Mouse (Mus musculus): ENCODE measurements around the gene Tspoap1.

Gene Tspoap1

DNA sequence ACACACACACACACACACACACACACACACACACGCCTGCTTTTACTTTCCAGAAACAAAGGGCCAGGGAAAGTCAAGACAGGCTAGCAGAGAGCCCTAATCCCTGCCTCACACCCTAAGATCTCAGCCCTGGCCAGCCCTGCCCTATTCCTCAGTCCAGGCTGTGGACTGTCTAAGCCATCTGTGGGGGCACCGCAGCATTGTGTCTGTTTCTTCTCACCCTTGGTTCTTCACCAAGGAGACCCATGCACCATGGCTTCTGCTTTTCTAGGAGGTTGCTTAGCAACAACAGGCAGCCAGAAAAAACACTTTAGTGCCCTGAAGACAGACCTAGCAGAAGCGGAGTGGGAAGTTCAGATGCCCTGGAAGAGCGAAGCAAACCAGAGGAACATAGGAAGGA, 51.1 kb downstream of the Tspoap1 start:
- ChIA-PET POLR2A (no interaction called here), CTCF (interaction anchor here in 3 of 4 experiments (0.5 to 0.6 kb wide), 4 partner anchors 56 to 706 kb away, joined by 3 to 4 read pairs (median 3); no protein-coding TSS in a partner anchor)

DNA sequence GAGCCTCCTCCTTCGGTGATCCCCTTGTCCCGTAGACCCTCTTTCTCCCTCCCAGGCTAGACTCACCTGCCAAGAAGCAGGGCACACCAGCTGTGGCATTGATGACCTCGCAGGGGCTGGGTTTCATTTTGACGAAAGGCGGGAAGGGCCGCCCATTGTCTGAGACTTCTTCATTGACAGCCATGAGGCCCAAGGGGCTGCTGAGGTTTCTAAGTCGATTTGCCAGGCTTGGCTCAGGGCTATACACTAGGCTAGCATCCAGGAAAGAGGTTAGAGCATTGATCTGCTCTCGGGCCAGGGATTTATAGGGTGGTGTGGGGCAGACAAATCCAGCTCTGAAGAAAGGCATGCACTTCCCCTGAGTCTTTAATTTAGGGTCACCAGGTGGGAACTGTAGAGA, 54.5 kb downstream of the Tspoap1 start:
- ChIA-PET POLR2A (no interaction called here), CTCF (no interaction called here)

DNA sequence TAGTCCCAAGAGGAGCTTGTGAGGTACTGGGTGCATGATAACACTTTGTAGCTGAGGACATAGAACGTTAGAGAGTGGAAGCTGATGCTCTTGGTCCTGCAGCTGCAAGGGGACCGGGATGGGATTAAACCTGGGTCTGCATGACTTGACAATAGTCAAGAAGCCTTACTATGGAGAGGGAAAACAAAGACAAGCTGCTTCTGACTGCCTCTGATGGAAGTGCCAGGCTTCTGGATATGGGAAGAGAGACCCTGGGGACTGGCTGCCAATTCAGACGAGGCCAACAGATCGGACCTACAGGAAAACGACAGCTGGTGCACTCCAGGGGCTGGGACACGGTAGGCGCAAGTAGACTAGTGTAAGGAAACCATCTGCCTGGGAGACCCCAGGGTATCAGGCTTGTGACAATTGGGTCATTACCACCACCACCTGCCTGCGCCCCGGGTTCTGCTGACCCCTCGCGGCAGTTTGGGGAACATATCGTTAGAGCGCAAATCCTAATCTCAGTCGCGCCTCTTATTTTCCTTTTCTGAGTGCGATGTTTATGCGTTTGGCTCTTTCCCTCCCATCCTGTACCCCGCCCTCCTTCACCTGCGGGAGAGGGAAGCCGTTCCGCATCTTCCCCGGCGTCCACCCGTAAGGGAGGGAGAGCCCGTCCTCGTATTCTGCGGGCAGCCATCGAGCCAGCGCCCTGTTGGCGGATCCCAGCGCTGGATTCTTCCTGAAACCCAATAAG, 56.5 kb downstream of the Tspoap1 start:
- CTCF ChIA-PET = interaction anchor here in 3 of 4 experiments (0.6 to 1.7 kb wide), 5 partner anchors 14 to 428 kb away, joined by 3 to 7 read pairs (median 4); no protein-coding TSS in a partner anchor

GRCm38 (mm10) chr11:87817443-87817773, 57.1 kb downstream of the Tspoap1 start:
- ChIA-PET POLR2A (interaction anchor here in 3 of 4 experiments (0.5 to 2.2 kb wide), 5 partner anchors 32 to 317 kb away, joined by 3 to 9 read pairs (median 3); no protein-coding TSS in a partner anchor), CTCF (interaction anchor here in 3 of 4 experiments (0.6 to 1.7 kb wide), 3 partner anchors 15 to 66 kb away, joined by 3 to 5 read pairs (median 4); no protein-coding TSS in a partner anchor)

More for the DNA sequence above, 56.5 kb downstream of the Tspoap1 start:
- POLR2A ChIA-PET = interaction anchor here in 3 of 4 experiments (0.5 to 2.2 kb wide), 7 partner anchors 8 to 571 kb away, joined by 3 to 9 read pairs (median 3); no protein-coding TSS in a partner anchor

DNA sequence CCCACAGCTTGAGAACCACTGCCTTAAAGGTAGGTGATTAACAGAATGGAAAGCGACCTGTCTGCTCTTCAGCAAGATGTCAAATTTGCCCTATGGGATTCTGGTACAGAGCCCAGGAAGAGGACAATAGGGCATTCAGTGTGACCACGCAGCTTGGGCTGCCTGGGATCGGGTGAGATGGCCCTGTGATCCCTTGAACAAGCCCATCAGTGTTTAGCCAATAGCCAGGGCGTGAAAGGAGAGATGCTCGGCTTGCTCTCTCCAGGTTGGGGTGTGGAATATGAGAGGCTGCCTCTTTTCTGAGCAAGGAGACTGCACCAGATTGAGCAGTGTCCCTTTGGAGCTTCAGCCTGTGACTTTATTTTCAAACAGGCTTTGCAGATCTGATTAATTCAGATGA, 61.2 kb downstream of the Tspoap1 start:
- POLR2A ChIA-PET = interaction anchor here in 1 of 4 experiments (1.0 kb wide), 1 partner anchor 20 kb away, joined by 3 read pairs; no protein-coding TSS in a partner anchor
- CTCF ChIA-PET = interaction anchor here in 1 of 4 experiments (0.5 kb wide), 1 partner anchor 37 kb away, joined by 3 read pairs; no protein-coding TSS in a partner anchor

DNA sequence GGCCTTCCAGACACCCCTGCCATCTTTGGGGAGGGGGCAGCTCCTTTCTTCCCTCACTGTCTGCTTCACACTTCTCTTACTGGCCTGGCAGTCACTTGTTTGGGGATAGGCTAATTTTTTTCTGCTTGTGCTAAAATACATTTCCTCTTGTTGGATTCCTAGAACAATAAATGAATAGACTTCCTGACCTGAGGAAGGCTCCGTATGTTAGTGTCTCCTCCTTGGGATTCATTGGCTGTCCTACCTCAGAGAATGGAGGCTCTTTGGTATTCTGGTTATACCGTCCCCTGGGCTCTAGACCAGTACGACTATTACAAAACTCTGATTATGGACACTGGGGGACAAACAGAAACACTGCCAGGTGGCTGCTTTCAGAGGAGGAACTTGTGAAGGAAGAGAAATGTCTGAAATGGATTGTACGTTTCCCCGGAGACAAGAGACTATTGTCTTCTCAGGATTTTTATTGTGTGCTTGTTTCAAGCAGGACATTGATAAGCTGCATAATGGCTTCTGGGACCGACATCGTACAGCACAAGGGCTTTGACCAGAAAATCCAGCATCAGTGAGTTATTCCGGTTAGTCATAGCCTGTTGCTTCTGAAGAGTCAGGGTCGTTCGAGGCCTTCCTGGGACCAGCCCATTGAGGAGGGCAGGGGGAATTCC, 68.0 kb downstream of the Tspoap1 start, which contains the start of gene Lpo:
Gene Lpo (minus strand): TSS at position 51 of the 662 bp plus-strand sequence.
- POLR2A ChIA-PET = no interaction called here

More for the DNA sequence above, 68.0 kb downstream of the Tspoap1 start, which contains the start of gene Lpo:
- CTCF ChIA-PET = no interaction called here
